Mouse (Mus musculus): ENCODE data around the gene Orm1.
A peak's percentile ranks its signal among the peaks of the same experiment; 100 is the strongest.

Orm1 gene

DNA sequence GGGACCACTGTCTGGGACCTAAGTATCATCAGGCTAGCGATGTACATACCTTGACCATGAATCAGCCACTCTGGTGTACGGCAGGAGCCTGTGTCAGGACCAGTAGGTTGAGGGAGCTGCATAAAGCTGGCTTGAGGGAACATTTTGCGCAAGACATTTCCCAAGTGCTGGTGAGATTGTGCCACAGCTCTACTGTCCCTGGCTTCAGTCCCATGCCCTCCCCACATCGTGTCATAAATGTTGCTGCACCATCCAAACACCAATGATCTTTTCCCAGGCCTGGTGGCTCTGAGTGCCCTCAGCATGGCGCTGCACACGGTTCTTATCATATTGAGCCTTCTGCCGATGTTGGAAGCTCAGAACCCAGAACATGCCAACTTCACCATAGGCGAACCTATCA is at the start of gene Orm1:
Gene Orm1 (plus strand): TSS at position 266 of the 400 bp plus-strand sequence.
- DNase-seq (ENCODE audit: low read depth, low spot score), result no peak

DNA sequence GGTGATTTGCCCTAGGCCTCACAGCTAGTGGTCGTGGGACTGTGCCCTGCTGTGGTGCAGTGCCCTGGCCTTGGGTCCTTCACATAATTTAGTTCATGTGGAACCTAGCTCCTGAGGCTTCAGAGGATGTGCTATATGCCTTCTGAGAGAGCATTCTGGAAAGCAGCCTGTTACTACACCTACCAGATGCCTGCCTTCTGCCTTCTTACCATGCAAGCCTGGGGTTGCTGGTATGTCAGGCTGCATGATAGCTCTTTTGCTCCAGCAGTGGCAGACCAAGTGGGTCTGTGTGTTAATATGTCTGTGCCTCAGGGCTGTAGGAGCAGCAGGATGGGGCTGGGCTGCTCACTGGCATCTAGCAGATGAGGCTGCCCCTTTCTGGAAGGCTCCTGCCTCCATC is 48.7 kb upstream of the Orm1 start:
- DNase-seq (ENCODE audit: low read depth, low spot score), result no peak

- DNase-seq (ENCODE audit: low read depth, low spot score), result no peak
These were observed 48.1 kb upstream of the Orm1 start for GRCm38 (mm10) chr4:63296263-63296662.

- DNase-seq (ENCODE audit: low read depth, low spot score), result no peak
These were observed 47.5 kb upstream of the Orm1 start for GRCm38 (mm10) chr4:63296876-63297275.

DNA sequence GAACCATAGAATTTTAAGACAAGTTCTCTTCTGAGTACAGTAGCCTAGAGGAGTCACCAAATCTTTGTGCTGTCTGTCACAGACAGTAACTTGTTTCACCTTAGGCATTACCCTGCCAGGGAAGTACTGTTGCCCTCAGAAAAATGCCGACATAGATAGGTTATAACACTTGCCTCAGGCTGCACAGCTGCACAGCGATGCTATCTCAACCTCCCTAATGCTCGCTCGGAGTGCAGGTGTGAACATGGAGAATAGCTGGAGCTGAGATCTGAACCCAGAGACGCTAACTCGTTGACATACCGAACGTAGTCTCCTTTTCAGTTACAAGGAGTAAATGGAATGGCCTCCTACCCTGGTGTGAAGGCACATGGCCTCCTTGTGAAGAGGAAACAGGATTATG is 46.2 kb upstream of the Orm1 start:
- DNase-seq (ENCODE audit: low read depth, low spot score), result no peak

DNA sequence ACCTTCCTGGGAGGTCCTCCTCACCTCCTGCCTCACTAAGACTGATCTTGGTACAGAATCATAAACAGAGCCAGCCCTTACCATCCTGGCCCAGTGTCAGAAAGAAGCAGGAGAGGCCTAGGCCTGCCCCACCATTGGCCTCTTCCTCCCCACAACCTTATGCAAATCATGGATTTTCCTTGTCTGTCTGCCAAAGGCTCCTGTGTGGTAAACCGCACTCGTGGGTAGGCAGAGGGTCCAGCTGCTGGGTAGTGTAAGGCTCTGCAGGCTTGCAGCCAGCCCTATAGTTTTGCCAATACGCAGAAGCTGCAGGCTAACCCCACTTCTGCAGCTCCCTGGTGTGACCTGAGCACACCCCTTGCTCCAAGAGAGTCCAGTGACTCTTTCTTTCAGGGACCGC is 41.7 kb upstream of the Orm1 start:
- DNase-seq (ENCODE audit: low read depth, low spot score), result no peak

DNA sequence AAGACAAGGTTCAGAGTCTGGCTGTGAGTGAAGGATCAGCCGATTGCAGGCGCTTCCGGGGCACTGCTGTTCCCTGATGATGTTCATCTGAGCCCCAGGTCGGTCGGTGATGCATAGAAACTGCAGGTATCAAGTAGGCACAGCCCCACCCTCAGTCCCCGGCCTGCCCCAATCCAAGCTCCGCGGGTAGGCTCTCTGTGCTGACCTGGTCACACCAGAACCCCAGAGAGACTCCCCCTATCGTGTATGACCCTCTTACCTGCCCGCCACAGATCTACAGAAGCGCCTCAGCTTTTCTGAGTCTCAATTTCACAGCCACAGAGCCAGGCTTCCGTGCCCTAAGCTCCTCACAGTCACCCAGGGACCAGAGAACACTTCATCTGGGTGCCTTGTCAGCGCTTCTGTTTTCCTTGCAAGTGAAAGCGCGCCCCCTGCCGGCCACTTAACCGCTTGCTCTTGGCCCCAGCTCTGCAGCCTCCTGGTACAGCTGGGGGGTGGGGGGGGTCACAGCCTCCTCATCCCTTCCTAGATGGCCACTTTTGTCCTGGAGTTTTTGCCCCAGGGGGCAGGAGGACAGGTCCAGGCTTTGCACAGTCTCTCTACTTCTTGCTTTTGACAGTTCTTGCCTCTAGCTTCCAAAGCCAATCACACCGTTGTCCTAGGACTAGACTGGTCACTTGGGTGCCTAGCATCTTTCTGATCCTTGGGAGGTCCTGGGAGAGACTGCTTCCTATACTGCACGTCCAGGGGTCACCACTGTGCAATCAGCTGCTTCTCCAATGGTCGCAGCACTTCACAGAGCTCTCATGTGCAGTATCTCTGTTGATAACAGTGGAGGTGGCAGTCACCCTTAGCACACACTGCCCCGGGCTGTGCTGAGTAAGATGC is 36.9 kb upstream of the Orm1 start:
- peak; percentile 77 for DNase-seq (ENCODE audit: low read depth, low spot score)

DNA sequence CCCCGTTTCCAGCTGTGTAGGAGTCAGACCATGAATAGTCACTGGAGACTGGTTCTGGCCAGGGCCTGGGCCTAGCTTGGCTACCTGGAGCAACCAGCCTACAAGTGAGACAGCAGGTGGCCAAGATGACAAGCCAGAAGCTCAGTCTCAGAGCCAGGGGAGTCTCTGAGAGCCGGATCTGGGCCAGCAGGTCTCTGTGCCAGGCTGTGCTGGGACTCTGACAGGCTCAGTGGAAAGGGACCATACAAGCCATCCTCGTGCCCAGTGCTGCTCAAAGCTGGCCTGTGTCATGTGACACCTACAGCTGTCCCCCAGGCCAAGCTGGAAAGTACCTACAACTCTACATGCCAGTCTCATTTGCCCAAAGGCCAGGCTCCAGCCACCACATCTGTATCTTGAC is 36.0 kb upstream of the Orm1 start:
- no peak for DNase-seq (ENCODE audit: low read depth, low spot score)

GRCm38 (mm10) chr4:63310247-63310855 is 34.0 kb upstream of the Orm1 start:
- no peak for DNase-seq (ENCODE audit: low read depth, low spot score)

DNA sequence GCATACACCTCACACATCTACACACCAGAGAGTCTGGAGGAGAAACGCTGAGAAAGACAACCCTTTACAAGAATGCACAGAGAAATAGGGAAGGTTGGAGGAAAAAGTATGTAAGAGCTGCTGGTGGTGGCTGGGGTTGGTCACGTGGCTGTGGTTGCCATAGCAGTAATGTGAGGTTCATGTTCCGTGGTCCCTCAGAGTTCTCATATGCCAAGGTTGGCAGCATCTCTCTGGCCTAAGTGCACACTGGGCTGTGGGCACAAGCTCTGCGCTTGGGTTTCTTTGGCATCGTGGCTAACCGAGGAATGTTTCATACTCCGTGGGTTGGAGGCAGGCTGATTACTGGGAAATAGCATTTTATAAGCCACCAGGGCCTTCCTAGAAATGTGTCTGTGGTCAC is 32.9 kb upstream of the Orm1 start:
- no peak for DNase-seq (ENCODE audit: low read depth, low spot score)

DNA sequence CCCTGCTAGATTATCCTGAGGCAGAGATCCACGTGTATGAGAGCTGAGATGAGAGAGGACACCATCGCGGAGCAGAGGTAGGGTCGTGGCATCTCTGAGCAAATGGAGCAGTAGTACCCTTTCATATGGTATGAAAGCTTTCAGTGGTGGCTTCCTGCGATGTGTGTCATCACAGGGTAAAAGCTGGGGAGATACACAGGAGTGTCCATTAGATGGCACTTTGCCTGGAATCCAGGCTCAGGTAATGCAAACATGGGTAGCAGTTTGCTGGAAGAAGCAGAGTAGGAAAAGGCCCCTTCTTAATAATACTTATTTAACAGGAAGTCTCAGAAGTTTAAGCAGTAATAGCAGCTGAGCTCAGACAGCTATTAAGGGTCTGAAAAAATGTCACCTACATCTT is 30.3 kb upstream of the Orm1 start:
- no peak for DNase-seq (ENCODE audit: low read depth, low spot score)

- no peak for DNase-seq (ENCODE audit: low read depth, low spot score)
These were observed 28.1 kb upstream of the Orm1 start for GRCm38 (mm10) chr4:63316076-63316746.

GRCm38 (mm10) chr4:63319566-63319965 is 24.8 kb upstream of the Orm1 start:
- DNase-seq (ENCODE audit: low read depth, low spot score), result peak; percentile 54

- DNase-seq (ENCODE audit: low read depth, low spot score), result no peak
These were observed 21.0 kb upstream of the Orm1 start for GRCm38 (mm10) chr4:63323275-63323815.

DNA sequence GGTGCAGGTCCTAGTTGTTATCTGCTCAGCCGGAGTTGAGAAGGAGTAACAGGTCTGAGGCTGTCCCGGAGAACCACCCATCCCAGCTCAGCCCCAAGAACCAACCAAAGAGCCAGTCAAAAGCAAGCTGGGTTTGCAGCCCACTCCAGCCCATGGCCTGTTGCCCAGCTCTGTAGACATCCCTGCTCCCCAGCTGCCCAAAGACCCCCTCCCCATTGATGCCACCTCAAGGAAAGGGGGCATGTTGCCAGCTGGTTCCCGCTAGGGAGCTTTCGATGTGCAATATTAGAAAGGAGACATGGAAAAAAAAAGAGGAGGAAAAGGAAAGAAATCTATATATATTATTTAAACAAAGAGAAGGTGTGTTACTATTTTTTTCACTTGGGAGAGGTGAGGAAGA is 11.0 kb upstream of the Orm1 start:
- no peak for DNase-seq (ENCODE audit: low read depth, low spot score)

DNA sequence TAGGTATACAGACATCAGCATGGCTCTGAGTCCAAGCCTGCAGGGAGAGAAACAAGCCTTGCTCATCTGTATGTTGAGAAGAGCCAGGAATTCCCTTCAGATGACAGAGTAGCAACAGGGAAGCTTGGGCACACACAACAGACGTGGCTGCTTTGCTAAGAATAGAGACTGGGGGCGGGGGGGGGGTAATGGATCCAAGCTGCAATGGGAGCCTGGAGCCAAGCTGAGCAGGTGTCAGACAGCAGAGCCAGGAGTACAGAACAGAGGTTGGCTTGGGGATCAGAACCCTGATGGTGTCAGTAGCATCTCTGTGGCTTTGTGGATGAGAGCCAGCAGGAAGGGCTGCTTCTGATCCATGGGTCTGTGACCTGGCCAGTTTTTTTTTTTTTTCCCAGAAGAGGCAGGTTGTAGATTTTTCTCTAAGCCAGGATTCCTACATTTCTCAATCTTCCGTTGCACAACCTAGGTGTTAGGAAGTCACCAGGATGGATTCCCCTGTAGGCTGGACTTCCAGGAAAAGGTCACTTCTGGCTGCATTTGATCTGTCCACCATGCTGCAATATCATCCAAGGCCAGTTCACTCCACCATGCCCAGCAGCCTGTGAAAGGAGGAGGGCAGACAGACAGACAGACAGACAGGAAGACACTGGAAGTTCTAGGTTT is 5.8 kb upstream of the Orm1 start:
- DNase-seq (ENCODE audit: low read depth, low spot score), result no peak

DNA sequence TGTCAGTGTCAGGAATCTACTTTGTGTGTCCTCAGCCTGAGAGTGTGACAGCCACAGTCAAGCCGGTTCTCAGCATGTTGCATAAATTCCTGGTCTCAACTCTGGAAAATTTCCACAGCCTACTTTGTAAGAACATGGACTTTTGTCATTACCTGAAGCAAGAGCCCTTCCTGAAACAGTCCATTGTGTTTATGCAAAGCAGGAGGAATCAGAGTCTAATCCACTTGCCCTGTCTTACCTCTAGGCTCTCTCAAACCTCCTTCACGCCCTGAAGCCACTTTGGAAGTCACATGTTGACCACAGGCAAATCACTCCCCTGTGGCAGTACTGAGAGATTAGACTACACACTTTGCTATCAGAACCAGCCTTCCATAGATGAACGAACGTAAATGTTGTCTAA is 1.9 kb upstream of the Orm1 start:
- DNase-seq (ENCODE audit: low read depth, low spot score), result no peak

DNA sequence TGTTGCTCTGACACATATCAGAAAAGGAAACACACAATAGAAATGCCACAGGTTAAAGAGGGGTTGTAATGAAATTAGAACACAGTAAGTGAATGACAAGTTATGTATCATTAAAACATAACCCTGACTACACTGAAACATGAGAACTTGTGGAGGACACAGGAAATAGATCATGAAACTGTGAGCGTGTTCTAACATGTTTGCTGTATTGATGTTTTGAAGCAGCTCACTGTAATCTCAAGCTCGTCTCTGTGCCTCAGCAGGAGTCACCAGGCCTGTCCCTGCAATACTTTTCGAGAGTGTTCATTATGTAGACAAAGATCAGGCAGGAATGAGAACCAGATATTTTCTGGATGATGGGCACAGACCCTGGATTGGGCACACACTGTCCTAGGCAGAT is 752 bp upstream of the Orm1 start:
- DNase-seq (ENCODE audit: low read depth, low spot score), result peak; percentile 19

- DNase-seq (ENCODE audit: low read depth, low spot score), result no peak
These were observed 901 bp downstream of the Orm1 start for GRCm38 (mm10) chr4:63345261-63345660.

DNA sequence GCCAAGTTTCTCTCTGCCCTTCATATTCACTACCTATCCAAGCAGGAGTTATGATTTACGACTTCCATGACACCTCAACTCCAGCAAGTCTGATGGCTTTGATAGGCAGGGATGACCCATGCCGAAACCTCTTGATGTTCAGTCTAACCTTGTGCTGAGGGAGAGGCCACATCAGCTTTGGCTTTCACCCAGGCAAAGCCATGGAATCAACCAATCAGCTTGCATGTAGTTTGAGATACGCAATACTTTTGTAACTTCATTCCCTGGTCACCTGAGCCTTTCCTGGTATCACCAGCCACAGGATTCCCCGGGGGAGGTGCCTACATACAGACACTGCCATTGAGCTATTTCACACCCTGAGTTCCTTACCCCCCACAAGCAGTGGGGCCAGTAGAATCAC is 2.3 kb downstream of the Orm1 start:
- no peak for DNase-seq (ENCODE audit: low read depth, low spot score)

- no peak for DNase-seq (ENCODE audit: low read depth, low spot score)
These were observed 4.2 kb downstream of the Orm1 start for GRCm38 (mm10) chr4:63348524-63348923.
